Mouse (Mus musculus): ENCODE data around the gene Taf1c. TPM values are rescaled to one million over a fixed set of nuclear protein-coding genes. Genes with fewer than 3 reads are reported as not detected.

Gene Taf1c
- total RNA-seq (2022): 1 to 10 TPM; 3.4 to 4.4 (median 4.0) TPM

DNA sequence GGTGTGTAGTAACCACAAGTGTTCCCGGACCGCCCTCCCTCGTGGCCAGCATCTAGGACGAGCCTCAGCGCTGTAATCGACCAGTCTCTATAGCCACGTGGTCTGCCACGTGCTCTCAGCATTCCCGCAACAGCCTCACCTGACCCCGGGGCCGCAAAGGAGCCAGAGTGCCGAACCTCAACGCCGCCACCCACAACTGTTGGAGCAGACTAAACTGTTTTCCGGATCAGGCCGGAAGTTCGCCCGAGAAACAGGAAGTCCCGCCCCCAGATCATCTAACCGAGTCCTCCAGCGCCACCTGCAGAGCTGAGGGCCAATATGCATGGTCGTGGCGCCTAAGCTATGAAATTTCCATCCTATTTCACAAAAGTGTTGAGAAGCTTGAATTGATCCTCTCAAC is at the start of gene Taf1c:
TSS of gene Taf1c (minus strand) at position 227 of the 400 bp plus-strand sequence.
- DNase-seq (ENCODE audit: low spot score): peak; percentile 95

DNA sequence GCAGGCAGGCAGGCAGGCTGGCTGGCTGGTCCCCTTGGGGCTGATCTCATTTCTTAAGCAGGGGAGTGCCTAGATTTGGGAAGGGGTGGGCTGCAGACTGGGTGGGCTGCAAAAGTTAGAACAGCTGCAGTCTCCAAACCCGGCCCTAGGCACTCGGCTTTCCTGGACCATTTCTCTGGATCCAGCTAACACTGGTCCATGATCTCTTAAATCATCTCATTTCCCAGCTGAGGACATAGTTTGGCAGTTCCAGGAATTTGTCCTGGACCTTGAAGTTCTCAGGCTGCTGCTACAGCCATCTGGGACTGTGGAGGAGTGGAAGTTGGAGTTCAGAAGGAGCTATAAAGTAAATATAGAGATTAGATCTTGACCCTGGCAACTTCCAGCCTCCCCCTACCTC is 46.3 kb upstream of the Taf1c start:
- no peak for DNase-seq (ENCODE audit: low spot score)

DNA sequence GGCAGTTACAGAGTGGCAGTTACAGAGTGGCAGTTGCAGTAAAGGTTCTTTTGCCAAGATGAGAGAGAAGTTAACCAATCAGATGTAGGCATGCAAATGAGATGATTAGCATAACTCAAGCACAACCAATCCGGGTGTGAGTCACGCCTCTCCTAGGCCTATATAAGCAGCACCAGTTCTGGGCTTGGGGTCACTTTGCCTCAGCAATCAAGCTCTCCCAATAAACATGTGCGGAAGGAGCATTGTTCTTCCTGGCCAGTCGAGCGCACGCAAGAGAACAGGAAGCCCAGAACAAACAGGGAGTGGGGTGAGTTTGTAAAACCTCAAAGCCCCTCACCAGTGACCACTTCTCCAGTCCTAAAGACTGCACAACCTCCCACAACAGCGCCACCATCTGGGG is 41.8 kb upstream of the Taf1c start:
- no peak for DNase-seq (ENCODE audit: low spot score)

DNA sequence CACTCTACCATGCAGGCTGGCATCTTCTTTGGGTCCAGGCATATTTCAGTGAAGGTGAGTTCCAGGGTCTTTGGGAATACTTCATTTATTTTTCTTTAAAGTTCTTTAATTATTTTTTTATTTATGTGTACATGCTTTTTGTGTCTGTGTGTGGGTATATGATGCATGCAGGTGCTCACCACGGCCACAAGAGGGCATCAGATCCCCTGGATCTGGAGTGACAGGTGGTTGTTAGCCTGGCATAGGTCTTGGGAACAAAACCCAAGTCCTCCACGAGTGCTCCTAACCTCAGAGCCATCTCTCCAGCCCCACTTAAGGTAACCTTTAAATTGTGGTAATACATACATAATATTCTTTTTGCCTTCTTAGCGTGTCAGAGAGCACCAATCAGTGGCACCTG is 41.2 kb upstream of the Taf1c start:
- no peak for DNase-seq (ENCODE audit: low spot score)

DNA sequence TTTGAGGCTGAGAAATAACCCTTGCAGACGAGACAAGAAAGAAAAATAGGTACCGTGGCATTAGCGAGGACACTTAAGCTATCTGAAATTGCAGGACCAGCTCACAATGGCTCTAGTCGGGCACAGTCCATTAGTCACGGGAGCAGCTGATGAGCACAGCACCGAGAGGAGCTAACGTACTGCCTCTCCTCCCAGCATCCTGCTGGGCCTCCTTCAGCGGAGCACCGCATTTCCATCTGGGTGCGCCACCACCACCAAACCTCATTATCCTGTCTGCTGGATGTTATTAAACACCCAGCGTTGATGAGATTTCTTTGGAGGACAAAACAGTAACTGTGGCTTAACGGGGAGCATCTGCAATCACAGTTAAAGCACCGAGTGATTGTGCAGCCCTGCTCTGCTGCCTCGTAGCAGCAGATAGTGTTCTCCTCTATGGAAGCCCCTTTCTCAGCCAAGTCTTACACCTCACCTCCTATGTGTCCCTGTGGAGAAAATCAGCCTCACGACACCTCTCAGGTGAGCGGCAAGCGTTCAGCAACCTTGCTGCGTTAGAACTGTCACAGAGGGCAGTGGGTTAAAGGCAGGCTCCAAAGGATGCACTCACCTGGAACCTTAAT is 40.1 kb upstream of the Taf1c start:
- DNase-seq (ENCODE audit: low spot score): no peak

DNA sequence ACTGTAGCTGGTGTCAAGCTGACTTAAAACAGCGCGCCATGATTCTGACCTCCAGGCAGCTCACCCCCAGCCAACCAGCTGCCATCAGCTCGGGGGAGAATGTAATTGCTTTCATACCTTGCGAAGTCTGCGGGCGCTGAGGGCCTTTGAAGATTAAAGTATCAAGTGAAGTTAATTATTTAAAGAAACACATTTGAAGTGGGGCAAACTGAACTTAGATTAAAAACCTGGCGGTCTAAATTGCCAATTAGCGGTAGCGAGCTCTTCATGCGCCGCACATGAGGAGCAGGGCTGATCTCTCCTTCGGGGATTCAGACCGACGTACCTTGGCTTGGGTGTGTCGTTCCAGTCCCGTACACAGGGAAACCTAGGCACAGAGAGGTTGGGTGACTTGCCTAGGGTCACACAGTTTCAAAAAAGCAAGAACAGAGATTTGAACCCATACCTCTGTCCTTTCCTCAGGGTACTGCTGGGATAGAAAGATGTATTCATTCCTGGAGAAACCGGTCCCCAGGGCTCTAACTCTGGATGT is 39.5 kb upstream of the Taf1c start:
- no peak for DNase-seq (ENCODE audit: low spot score)

DNA sequence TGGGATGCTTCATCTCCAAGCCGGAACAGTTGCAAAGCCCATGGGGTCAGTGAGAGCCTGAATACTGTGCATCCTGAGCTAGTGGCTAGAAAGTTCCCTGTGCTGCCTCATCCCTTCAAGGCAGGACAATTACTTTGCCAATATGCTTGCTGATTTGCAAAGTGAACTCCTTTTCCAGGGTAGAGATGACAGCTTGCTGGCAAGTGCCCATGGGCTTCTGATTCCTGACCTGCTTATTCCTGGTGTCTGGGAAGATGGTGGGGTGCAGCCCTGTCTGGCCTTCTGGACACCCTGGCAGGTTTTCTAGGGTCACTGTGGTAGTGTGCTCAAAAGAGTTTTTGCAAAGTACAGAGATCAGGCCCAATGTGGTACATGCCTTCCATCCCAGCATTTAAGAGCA is 37.9 kb upstream of the Taf1c start:
- no peak for DNase-seq (ENCODE audit: low spot score)

DNA sequence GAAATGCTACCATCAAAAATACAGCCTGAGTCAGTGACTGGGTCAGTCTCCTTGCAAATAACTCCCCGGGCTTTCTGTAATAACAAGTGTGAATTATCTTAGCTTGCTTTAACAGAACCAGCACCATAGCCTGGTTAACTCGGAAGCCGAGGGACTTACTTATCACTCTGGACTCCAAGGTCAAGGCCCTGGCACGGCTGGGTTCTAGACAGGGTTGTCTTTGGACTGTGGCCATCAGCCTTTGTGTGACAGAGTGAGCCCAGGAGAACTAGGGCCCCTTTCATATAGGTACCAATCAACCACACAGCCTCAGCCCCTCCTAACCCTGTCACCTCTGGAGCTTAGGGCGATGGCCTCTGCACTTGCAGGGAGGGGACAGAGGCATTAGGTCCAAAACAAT is 36.0 kb upstream of the Taf1c start:
- DNase-seq (ENCODE audit: low spot score): no peak

DNA sequence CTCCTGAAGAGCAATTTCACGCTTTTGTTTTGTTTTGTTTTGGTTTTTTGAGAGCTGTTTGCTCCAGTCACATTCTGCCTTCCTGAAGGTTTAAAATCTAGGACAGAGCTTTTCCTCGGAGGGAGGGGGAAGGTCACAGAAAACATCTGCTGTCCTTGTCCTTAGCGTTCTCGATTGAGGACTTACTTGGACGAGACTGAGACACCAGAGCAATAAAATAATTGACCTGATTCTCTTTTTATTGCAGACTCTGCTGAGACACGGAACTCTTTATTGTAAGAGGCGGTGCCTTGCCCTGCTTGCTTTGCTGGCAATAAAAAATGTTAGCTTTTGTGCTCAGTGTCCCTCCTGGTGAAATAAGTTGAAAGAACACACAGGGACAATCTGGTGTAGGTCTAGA is 34.8 kb upstream of the Taf1c start:
- no peak for DNase-seq (ENCODE audit: low spot score)

DNA sequence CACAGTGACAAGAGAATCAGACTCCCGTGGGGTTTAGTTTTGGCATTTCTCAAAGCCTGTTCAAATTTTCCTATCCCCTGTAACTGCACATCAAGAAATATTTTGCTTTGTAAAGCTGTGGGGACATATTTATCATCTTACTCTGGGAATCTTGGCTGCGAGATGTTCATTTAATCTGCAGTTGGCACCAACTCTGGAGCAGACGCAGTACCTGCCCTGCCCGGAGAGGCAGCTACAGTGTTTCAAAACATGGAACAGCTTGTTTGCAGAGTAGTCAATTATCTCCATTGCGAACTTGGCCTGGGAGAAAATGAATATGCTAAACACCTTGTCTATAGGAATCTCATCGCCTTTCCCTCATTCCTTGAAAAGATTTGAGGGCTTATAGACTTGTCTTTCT is 33.2 kb upstream of the Taf1c start:
- DNase-seq (ENCODE audit: low spot score): no peak

DNA sequence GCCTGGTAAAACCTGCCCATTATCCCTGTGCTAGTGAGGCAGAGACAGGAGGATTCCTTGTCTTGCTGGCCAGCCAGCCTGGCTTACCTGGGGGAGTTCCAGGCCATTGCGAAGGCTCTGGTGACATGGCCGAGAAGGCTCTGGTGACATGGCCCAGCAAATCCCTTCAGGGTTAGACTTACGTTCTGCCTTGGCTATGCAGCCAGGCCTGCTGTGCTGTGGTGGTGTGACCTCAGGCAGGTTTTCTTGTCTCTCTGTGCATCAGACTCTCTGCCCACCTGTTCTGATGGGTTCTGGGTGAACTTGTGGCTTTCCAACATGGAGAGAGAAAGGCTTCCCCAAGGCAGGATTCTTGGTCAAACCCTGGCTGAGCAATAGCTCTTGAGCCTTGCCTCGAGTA is 32.4 kb upstream of the Taf1c start:
- no peak for DNase-seq (ENCODE audit: low spot score)

DNA sequence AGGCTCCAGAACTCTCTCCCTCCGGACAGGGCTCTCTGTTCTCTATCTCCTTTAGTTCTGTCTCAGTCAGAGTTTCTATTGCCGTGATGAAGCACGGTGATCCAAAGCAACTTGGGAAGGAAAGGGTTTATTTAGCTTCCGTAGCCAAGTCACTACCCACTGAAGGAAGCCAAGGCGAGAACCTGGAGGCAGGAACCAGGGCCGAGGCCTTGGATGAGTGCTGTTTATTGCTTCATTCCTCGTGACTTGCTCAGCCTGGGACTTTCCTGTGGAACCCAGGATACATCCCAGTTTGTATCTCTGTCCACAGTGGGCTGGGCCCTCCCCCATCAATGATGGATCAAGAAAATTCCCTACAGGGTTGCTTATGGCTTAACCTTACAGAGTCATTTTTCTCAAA is 31.7 kb upstream of the Taf1c start:
- no peak for DNase-seq (ENCODE audit: low spot score)

DNA sequence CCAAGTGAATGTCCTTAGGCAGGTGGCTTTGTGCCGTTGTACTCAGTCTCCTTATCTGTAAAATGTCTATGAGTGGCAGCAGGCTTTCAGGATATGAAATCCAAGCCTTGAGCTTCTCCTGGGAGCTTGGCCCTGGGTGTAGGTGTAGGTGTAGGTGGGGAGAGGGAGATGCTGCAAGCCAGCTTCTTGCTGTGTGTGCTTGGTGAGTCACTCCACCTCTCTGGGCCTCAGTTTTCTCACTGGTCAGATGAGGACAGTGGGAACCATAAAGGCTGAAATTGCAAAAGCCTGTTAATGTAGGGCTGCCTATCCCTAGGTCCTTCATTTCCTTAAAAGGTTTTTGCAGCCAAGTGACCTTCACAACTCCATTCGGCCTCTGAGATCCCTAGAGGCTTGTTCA is 30.9 kb upstream of the Taf1c start:
- no peak for DNase-seq (ENCODE audit: low spot score)

DNA sequence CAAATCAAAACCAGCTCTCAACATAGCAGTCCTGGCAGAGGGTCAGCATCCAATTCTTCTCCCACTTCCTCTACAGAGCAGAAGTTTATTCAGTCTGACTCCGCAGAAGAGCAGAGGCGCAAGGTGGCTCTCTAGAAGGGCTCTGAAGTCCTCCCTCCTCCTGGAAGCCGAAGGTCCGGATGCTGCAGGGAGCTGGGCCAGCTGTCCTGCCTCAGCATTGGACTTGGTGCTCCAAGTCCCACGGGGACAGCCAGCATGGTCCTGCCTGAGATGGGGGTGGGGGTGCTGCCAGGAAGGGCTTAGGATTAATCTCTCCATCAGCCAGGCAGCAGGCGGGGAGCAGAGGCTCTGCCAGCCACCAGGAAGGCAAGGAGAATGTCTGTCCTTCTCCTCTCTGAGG is 30.4 kb upstream of the Taf1c start, which contains the start of gene Kcng4:
TSS of gene Kcng4 (minus strand) at position 303 of the 400 bp plus-strand sequence.
- no peak for DNase-seq (ENCODE audit: low spot score)

DNA sequence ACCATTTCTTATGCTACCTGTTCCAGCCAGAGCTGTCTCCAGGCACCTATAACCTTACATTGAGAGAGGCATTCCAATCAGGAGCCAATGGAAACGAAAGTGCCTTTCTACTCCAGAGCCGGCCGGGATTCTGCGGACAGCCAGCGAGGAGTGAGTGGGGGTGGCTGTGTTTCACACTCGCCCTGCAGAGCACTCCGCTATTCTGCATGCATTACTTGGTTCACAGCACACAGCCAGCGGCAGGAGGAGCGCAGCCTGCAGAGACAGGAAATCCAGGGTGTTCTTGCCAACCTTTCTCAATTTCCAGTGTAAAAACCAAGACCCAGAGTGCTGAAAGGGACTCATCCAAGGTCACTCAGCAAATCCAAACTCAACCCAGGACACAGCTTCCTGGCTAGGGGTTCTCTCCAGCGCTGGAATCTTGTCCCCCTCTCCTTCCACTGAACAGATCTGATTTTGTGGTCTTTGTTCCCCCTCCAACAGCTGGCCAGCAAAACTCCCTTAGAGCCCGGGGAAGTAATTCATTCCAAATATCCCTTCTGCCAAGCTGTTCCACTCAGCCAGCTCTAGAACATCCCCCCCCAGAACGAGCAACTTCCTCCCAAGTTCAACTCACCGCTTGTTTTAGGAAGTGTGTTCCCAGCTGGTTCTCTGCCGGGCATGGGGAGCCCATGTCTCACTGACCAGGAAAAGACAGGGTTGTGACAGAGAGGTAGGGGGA is 29.8 kb upstream of the Taf1c start:
- no peak for DNase-seq (ENCODE audit: low spot score)

DNA sequence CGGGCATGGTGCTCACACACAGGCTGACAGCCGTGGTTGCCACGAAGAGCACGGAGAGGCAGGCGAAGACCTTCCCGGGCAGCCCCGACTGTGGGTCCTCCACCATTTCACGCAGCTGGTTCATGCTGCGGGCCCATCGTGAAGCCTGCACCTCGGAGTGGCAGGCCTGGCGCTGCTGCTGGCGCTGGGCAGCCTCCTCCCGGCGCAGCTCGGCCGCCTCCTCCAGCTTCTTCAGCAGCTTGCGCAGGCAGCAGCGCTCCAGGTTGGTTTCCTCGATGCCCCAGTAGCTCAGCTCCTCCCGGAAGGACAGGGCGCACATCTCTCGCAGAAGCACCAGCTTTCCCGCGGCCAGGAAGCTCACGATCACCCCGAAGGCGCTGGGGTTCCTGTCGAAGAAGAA is 27.9 kb upstream of the Taf1c start:
- DNase-seq (ENCODE audit: low spot score): no peak

DNA sequence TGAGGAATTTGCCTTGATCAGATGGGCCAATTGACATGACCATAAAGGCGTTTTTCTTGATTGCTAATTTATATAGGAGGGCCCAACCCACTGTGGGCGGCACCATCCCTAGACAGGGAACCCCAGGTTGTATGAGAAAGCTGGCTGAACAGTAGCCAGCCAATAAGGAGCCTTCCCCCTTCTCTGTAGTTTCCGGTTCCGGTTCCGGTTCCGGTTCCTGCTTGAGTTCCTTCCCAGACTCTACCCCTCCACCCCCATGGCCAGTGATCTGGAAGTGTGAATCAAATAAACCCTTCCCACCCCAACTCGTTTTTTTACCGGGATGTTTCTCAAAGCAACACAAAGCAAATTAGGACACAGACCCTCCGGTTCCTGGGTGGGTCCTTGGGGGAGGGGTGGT is 27.2 kb upstream of the Taf1c start:
- DNase-seq (ENCODE audit: low spot score): no peak

DNA sequence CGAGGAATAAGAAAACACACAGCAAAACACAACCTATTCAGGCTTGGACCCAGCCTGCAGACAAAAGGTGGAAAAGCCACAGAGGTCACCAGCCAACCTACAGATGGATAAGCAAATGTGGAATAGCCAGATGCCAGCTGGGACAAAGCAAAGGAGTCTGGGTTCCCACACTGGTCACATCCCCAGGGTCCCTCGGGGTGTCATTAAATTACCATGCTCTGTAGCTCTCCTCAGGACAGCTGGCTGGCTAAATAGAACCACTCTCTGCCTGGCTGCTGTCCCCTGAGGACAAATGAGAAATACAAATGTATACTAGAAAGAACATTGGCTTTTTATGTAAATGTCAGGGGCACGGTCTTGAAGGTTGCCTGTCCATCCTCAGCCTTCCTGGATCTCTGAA is 25.8 kb upstream of the Taf1c start:
- DNase-seq (ENCODE audit: low spot score): no peak

DNA sequence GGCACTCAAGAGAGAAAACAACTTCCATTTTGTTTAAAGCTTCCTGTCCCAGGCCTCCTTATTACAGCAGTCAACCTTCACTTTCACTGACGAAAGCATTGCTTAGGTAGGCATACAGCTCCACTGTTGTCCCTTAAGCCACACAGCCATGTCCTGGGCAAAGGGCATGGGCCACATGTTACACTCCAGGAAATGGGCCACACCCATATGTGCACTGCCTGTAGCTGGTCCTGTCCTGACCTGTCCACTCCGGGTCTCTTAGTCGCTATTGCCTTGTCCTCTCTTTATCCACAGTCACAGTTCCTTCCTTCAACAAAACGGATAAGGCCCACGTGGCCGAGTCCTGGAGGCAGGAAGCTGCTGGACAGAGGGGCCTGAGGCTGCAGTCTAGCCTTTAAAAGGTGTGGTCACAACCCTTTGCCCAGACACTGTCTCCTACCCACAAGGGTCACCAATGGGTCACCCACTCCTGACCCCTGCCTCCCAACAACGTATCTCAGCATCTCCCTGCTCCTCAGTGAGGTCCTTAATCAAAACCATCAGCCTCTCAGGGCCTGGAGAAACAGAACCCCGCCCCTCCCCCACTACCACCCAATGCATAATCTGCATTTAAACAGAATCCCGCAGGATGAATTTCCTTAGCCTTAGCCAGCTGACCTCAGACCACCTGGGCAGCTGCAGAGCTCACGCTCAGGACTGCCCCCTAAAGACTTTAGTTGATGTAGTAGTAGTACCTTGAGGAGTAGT is 22.8 kb upstream of the Taf1c start:
- DNase-seq (ENCODE audit: low spot score): no peak

DNA sequence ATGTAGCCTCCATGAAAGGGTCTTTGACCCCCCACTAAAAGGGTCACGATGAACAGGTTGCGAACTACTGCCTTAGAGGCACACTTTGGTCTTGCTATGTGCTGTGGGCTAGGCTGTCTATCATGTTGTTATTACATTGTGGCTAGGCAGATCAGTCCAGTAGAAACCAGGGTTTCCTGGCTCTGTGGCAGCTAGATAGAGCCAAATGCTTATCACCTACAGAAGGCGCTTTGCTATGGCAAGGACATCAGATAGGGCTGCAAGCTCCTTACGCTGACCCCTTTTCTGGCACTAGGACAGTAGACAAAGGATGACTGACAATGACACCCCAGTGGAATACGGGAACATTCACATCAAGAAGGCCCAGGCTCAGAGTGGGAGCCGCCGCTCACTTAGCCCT is 22.2 kb upstream of the Taf1c start:
- DNase-seq (ENCODE audit: low spot score): no peak

DNA sequence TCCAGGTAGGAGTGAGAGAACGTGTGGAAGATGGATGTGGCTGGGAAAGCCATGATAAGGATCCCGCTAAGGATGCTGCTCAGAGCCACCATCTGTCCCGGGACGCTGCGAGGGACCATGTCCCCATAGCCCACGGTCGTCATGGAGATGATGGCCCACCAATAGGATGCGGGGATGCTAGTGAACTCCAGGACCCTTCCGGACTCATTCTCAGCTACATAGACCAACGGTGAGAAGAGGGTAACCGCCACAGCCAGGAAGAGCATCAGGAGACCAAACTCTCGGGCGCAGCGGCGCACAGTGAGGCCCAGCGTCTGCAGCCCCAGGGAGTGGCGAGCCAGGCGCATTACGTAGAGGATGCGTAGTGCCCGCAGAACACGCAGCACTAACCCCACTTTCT is 20.8 kb upstream of the Taf1c start:
- no peak for DNase-seq (ENCODE audit: low spot score)

DNA sequence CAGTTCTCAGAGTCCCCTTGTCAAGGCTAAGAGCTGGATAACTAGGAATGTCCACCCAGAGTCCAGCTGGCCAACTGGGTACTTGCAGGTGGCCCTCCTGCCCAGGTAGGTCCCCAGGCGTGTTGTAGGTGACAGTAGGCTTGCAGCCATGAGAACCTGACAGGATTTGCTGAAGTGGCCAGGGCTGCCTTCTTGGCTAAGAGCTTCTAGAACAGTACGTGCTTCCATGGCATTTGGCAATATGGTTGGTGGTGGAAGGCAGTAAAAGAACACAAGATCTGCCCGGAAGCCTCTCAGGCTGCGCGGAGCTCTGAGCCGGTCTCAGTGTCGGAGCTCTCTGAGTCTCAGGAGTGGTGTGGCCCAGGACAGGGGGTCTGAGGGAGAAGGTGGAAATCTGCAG is 19.9 kb upstream of the Taf1c start:
- DNase-seq (ENCODE audit: low spot score): no peak

DNA sequence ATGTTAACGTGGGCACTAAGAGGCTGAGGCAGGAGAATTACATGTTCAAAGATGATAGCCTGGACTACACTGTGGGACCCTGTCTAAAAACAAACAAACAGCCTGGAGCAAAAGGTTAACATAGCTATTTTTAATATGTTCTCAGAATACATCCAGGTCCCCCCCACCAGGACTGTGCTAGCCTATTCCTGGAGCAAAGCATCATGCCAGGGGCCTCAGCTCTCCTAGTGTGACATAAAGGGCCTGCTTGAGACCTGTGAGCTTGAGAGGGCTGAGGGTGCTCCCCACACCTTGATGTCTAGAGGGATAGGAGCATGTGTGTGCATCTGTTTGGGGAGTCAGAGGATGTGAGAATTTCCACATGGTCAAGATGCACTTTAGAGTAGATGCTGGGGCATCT is 18.7 kb upstream of the Taf1c start:
- no peak for DNase-seq (ENCODE audit: low spot score)
